Mouse (Mus musculus) spleen, adult 2 months (tissue): ENCODE measurements around the gene Kcns3. TPM values are rescaled to one million over a fixed set of nuclear protein-coding genes. Genes with fewer than 3 reads are reported as not detected.
"Not testable (repeated sequence)": the region's sequence is repeated elsewhere in the genome, so short reads cannot be mapped to it uniquely, and the experiment has no call there.

ENCODE experiments used
- DNase-seq, 2 experiments: peaks; one replicate each; pipeline versions ENCODE4 v3.0.0 to v3.0.0-alpha.2; 2012 to 2021; ENCODE audit warnings: low spot score in 2 of 2, low read depth in 1 of 2
- H3K27ac ChIP-seq: fragments of 200-500 bp; 2 replicates; pipeline ENCODE4 v1.5.1; 2012; ENCODE audit warnings: low read length, inconsistent platforms; ENCODE audit not compliant: insufficient read depth
- H3K27me3 ChIP-seq: fragments of 200-500 bp; 2 replicates; pipeline ENCODE4 v1.6.1; 2012; ENCODE audit warnings: mild to moderate bottlenecking, moderate library complexity, low read length, inconsistent platforms; ENCODE audit not compliant: control insufficient read depth, insufficient read depth
- H3K36me3 ChIP-seq: fragments of 200-500 bp; 2 replicates; pipeline ENCODE4 v1.6.1; 2012; ENCODE audit warnings: mild to moderate bottlenecking, low read length, inconsistent platforms; ENCODE audit not compliant: control insufficient read depth, insufficient read depth
- H3K4me1 ChIP-seq: fragments of 200-500 bp; 2 replicates; pipeline ENCODE4 v1.6.1; 2011; ENCODE audit warnings: inconsistent platforms; ENCODE audit not compliant: control insufficient read depth, insufficient read depth, insufficient read length
- H3K4me3 ChIP-seq: fragments of 200-500 bp; 2 replicates; pipeline ENCODE4 v1.5.1; 2011; ENCODE audit warnings: mild to moderate bottlenecking, inconsistent platforms; ENCODE audit not compliant: insufficient read depth, insufficient read length; ENCODE audit errors: extremely low read depth
- CTCF ChIP-seq: fragments of 200-500 bp; IDR thresholded peaks from 2 replicates; pipeline ENCODE4 v1.5.1; 2011; ENCODE audit warnings: mild to moderate bottlenecking, inconsistent platforms; ENCODE audit not compliant: insufficient read depth, insufficient read length, insufficient replicate concordance; ENCODE audit errors: extremely low read depth
- POLR2A ChIP-seq: fragments of 200-500 bp; IDR thresholded peaks from 2 replicates; pipeline ENCODE4 v1.6.1; 2011; ENCODE audit warnings: low read depth, low read length, inconsistent platforms
- WGBS: fragments of 180-500 bp; shearing (Covaris S2); methylation state at CpG from one replicate; pipeline ENCODE4 v1.1.7; 2018; 5-methylcytosine and 5-hydroxymethylcytosine counted together
- polyA plus RNA-seq: library from polyadenylated mRNA; depleted of rRNA; stranded (reverse); fragments of >200 nt; gene quantifications from 2 replicates; pipeline ENCODE4 v1.2.3, GENCODE M21; 2012; rRNA removed

The Kcns3 gene
- polyA plus RNA-seq, 1 experiment, result 0.33 TPM

DNA sequence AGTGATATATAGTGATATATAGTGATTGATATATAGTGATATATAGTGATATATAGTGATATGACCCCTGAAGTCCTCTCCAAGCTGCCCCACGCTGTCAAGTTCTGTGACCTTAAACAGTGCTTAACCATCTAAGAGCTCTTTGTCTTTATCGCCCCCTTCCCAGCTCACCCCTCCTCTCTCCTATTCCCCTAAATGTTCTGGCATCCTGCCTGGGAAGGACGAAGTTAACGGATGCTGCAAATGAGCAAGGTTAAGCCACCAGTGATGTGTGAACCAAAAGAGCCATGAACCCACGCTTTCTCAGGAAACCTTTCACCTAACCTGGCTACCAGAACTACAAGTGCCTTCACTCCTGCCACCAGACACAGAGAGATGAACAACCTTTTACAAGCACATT lies 64.0 kb downstream of the Kcns3 start:
- Histone ChIP-seq H3K4me1 (no peaks in the 10 kb centered on the region), H3K27ac (no peak overlapping the region), H3K36me3 (no peaks in the 10 kb centered on the region), H3K4me3 (no peak overlapping the region), H3K27me3 (no peaks in the 10 kb centered on the region)
- 75% methylated on average over 5 of the region's 5 CpGs for WGBS
- DNase-seq, result no peak
- TF ChIP-seq POLR2A (no peak), CTCF (no peak)

DNA sequence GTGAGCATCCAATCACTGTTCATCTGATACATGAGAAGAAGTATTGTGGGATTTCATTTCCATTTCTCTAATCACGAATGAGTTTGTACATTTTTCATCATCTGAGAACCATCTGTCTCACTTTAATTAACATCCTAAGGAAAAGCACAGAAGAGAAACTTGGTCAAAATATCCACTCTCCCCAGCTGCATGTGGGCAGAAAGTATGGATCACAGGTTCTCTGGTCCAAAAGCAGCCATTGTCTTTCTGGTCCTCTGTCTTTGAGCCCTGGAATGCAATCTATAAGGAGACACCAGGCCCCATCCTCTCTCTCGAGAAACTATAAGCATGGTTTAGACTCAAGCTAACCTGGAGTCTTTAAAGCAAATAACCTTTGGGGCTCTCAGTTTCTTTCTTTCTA lies 79.8 kb downstream of the Kcns3 start:
- no peak for DNase-seq
- no peaks in the 10 kb centered on the region for H3K27me3 ChIP-seq
- 86% methylated on average over 2 of the region's 2 CpGs for WGBS
- H3K36me3 ChIP-seq, result no peaks in the 10 kb centered on the region
- no peaks in the 10 kb centered on the region for H3K4me1 ChIP-seq
- TF ChIP-seq CTCF (no peak), POLR2A (no peak)
- no peak overlapping the region for H3K27ac ChIP-seq
- no peak overlapping the region for H3K4me3 ChIP-seq

GRCm38 (mm10) chr12:11066865-11067264 lies 84.0 kb downstream of the Kcns3 start:
- no peaks in the 10 kb centered on the region for H3K27me3 ChIP-seq
- no peak for DNase-seq
- H3K27ac ChIP-seq, result no peak overlapping the region
- no peak for TF ChIP-seq CTCF
- no peaks in the 10 kb centered on the region for H3K36me3 ChIP-seq
- H3K4me1 ChIP-seq, result no peaks in the 10 kb centered on the region
- WGBS, result 88% methylated on average over 2 of the region's 2 CpGs
- no peak overlapping the region for H3K4me3 ChIP-seq

DNA sequence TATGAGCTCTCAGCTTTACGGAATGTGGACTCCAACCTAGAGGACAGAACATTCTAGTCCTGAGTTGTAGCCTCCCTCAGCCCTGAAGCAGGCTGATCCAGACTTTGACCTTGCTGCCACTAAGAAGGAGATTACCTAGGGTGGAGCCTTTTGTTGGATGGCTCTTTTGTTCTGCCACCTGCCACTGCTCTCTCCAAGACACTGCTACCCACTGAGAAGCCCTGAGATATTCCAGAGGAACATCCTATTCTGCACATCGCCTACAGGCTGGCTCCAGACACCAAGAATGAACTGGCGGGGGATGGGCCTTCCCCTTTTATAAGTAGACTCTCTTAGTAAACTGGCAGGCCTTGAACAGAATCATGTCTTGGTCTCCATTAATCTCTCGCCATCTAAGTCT lies 98.2 kb downstream of the Kcns3 start:
- H3K4me1 ChIP-seq, DNase-seq, H3K27ac ChIP-seq, H3K36me3 ChIP-seq, H3K27me3 ChIP-seq, H3K4me3 ChIP-seq: not testable (repeated sequence)
- WGBS, result 79% methylated on average over 4 of the region's 4 CpGs

- no peak for TF ChIP-seq POLR2A
- no peak for TF ChIP-seq CTCF
- Histone ChIP-seq H3K36me3 (no peaks in the 10 kb centered on the region), H3K27me3 (no peaks in the 10 kb centered on the region), H3K4me3 (no peak overlapping the region), H3K4me1 (no peaks in the 10 kb centered on the region), H3K27ac (no peak overlapping the region)
- DNase-seq, result no peak
Measured at GRCm38 (mm10) chr12:11041821-11042220, 109.0 kb downstream of the Kcns3 start.

Other genes starting within 250 kb of the Kcns3 start
- 0.23 and 0.26 TPM in 2 replicates for gene Msgn1, start 57.9 kb upstream of the Kcns3 start, polyA plus RNA-seq
- 0.28 and 0.33 TPM in 2 replicates for gene Gen1, start 114.7 kb upstream of the Kcns3 start, polyA plus RNA-seq
- gene Smc6, start 114.8 kb upstream of the Kcns3 start, polyA plus RNA-seq, result 3.9 and 9.5 TPM in 2 replicates